Mouse (Mus musculus) common myeloid progenitor, adult 5-6 weeks (primary cell): Measurements from ENCODE around the gene Hoxd10. TPM values are rescaled to one million over a fixed set of nuclear protein-coding genes. Genes with fewer than 3 reads are reported as not detected.

Experiments used
- ATAC-seq: replicated peaks from 2 replicates; pipeline ENCODE4 v1.8.0; 2016; ENCODE audit warnings: low read depth, mild to moderate bottlenecking, moderate TSS enrichment, inconsistent platforms; ENCODE audit not compliant: poor library complexity, severe bottlenecking
- total RNA-seq: library from RNA; stranded (forward); fragments of 200-1000, 187-1606 nt; gene quantifications from 2 replicates; pipeline ENCODE4 v1.2.3, GENCODE M21; 2017

Hoxd10 gene
- total RNA-seq, 1 experiment from 2014 or later: not detected

DNA sequence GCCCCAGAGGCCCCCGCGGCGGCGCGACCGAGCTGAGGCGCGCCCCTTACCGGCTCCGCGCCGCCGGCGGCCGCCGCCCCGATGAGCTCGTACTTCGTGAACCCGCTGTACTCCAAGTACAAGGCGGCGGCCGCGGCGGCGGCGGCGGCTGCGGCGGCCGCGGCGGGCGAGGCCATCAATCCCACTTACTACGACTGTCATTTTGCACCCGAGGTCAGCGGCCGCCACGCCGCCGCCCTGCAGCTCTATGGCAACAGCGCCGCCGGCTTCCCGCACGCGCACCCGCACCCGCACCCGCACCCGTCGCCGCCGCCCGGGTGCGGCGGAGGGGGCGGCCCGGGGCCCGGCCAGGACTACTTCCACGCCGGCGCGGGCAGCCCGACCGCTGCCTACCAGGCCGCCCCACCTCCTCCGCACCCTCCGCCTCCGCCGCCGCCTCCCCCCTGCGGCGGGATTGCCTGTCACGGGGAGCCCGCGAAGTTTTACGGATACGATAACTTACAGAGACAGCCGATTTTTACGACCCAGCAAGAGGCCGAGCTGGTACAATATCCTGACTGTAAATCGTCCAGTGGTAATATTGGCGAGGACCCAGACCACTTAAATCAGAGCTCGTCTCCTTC lies 13.9 kb downstream of the Hoxd10 start:
- ATAC-seq: no peak

DNA sequence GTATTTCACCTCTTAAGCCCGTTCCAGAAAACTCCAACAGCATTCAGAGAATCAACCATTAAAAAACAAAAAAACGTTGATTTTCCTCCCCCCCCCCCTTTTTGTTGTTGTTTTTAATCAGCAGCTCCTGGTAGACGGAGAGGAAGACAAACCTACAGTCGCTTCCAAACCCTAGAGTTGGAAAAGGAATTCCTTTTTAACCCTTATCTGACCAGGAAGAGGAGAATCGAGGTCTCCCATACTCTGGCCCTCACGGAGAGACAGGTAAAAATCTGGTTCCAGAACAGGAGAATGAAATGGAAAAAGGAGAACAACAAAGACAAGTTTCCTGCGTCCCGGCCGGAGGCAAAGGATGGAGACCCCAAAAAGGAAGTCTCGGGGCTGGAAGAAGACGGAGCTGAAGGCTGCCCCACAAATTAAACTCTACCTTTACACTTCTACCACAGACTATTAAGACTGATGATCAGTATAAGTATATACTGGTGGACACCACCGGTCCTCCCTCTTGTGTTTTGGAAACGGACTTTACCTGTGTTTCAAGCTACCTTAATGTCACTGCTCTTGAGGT lies 14.8 kb downstream of the Hoxd10 start:
- ATAC-seq: no peak

DNA sequence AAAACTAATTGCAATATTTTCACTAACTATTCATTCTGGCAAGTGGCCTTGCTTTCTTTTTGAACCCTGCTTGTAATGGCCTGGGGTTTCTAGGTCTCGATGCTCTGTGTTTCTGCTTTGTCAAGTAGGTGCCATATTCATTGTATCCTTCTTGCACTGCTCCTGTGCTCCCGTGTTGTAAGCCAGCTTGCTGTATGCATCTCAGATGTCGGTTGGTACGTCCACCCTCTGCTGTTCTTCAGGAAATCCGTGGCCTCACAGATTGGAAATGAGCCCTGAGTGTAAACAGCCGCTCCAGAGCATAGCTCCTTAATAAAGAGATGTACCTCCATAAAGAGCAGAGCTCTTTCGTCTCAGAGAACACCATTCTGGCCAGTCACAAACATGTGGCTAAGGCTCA lies 15.9 kb downstream of the Hoxd10 start:
- no peak for ATAC-seq

DNA sequence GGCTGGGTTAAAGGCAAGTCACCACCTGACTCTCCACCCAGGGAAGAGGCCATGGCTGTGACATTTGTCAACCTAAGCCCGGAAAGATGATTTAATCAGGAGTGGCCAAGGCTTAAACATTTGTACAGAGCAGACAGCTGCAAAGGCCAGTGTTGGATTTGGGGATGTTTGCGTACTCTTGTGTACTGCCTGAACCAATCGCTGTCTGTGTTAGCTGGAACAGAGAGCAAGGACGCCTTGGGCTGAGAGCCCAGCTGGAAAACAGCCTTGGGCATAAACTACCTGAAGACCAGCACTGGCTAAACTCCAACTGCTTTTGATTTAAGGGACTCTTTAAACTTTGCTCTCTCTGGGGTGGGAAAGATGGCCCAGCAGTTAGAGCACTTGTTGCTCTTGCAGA lies 17.0 kb downstream of the Hoxd10 start:
- ATAC-seq: no peak

DNA sequence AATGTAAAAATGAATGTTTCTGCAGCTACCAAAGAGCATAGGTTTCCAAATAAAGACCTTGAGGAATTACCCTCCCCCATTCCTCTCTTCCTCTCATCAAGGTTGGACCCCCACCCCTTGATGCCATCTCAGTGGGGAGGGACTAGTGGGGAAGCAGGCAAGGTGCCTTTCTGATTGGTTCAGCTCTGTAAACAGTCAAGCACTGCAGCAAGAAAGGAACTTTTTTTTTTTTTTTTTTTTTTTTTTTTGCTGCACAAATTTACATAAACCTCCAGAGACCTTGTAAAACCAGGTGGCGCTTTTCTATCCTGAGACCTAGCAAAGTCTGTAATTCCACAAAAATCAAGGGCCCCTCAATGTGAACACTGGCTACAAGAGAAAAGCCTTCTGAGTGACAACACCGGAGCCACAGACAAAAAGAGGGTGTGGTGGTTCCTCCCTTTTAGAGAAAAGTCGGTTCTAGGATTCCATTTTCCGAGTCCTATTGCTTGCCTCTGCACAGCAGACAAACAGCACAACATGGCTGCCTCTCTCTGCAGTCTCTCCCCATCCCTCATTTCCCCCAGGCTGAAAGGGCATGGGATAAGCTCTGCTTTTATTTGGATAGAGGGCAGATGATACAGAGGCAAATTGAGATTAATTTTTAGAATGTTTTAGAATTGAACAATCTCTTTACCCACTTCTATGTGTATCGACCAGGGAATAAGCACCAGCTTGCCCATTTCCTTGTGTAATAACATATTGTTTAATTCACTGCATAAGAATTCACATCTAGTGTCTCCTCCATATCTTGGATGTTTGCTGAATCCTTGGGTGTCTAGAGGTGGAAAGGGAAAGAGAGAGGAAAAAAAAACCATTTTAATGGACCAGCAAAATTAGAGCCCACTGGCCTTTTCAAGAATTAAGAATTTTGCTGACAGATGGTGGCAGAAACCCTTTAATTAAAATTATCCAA lies 18.0 kb downstream of the Hoxd10 start:
- ATAC-seq: no peak

DNA sequence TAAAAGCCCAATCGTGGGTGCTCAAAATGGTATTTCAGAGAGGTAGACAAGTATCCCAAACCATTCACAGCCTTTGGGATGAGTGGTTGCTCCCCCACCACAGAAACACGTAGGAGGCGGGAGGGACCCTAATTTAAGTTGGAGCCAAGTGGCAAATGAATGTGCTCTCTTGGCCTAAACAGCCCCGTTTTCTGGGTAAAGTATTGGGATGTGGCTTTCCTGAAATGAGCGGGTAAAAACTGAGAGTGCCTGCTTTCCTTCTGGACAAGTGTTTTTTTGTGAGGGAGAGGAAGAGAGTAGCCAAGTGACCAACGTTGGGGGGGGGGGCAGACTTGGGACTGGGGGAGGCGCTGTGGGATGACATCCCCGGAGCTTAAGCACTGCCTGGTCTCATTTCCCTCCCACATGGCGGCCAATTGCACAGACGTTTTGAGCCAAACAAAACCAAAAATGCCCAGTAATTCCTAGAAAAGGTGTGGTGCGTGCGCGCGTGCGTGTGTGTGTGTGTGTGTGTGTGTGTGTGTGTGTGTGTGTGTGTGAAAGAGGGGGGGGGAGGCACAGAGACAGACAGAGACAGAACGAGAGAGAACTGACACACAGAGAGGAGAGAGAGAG lies 19.3 kb downstream of the Hoxd10 start:
- ATAC-seq: no peak

DNA sequence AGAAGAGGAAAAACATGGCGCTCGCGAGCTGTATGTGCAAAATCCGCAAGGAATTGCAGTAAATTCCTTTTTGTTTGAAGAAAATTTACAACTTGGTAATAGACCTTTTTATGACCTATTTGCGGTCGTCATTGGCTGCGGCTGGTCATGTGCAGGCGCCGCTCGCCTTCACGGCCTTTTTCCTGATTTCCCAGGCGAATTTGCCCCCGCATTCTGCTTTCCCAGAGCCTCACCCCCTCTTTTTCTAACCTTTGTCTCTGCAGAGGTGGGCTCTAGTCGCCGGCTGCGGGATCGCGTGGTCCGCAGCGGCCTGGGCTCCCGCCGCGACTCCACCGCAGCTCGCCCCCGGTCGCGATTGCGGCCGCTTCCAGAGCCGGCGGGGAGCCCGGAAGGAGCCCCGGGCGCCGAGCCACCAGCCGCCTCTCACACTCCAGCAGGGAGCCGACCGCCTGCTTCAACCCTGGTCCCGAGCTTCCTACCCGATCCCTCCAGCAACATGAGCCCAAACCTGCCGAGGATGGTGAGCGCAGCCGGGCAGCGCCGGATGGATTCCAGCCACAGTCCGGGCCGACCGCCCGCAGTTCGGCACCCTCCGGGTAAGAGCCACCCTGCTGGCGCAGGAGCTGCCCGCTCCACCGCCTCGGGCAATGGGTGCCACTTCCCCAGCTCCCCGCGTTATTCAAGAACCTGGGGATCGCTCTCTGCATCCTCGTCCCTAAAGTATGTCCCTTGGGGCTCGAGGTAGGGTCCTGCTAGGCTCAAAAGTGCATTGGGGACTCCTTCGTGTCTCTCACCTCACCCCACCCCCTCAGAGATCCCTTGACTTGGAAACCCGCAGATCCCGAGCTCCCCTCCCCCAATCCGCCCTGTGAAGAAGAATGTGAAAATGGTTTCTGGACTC lies 20.2 kb downstream of the Hoxd10 start, which contains the start of the genes Hoxd3 and Hoxd4:
Gene Hoxd3, plus strand, starts transcription at position 207 of the 901 bp plus-strand sequence.
Gene Hoxd4, plus strand, starts transcription at position 209 of the 901 bp plus-strand sequence.
- ATAC-seq: no peak

DNA sequence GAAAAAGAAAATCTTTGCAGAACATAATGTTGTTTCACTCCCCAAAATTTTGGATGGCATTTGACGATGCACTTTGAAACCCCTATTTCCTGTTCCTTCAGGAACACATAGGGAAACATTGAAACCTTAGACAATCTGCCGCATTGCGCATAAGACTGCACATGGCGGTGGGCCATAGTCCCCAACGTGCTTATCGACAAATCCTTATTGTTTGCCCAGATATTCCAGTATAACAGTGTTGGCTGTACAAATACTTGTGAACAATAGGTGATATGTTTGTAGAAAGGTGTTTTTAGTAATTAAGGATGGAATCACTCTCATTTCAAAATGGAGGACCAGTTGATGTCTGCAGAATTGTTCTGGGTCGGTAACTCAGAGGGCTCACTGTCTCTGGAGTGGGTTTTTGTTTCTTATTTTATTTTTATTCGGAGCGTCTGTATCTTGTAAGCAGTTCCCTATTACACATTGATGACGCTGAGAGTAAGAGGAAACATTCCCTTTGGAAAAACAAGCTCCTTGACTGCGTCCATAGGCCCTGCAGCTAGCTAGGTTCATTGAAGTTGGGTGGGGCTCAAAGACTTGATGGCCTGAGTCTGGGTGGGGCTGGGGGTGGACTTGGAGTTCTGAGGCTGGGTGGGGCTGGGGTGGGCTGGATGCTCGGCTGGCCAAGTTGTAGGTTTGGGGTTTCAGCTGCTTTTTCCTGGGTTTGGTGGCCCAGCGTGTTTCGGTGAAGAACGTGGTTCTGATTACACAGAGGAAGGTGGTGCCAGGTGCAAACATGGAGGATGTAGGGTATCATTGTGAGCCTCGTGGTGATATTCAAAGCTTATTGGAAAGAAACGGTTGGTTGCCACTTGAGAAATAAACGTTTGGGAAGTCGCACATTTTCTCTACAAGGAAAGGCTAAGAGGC lies 21.8 kb downstream of the Hoxd10 start:
- ATAC-seq: no peak

DNA sequence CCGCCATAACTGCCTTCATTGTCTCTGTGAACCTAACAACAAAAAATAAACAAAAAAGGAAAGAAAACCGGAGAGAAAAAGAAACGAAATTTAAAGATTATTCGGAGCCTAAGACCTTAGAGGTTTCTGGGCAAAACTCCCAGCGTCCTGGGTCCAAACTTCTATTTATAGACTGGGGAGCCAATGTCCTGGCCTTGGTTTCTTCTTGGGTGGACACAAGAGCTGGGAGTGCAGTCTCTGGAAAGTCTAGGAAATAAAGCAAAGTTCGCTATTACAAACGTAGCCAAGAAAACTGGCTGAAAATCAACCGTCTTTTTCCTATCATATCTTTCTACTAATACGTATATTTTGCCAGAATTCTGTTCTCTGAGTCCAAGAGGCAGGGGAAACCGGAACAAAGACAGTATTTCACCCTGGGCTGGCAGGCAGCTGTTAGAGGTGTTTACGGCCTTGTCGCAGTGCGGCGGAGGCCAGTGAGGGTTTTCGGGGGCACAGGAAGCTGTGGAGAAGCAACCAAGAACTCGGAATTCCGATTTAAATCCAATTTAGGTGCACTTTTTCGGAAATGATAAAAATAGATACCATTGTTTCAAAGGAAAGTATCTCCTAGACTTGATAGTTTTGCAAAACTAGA lies 22.5 kb downstream of the Hoxd10 start:
- ATAC-seq: no peak

DNA sequence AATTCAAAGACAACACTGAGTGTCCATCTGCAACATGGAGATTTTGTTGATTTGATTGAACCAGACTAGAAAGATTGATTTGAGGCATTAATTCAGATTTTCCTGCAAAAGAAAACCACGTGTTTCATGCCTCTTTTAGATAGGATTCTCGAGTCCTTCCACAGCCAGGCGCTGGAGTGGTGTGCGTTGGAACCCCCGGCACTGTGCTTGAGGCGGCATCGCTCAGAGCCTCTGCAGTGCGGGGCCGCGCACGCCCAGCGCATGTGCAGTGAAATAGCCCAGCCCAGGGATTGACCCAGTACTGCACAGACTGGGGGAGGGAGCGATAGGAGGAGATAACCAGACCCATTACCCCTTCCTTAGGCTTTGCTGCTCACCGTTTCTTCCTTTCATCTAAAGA lies 23.2 kb downstream of the Hoxd10 start:
- no peak for ATAC-seq

DNA sequence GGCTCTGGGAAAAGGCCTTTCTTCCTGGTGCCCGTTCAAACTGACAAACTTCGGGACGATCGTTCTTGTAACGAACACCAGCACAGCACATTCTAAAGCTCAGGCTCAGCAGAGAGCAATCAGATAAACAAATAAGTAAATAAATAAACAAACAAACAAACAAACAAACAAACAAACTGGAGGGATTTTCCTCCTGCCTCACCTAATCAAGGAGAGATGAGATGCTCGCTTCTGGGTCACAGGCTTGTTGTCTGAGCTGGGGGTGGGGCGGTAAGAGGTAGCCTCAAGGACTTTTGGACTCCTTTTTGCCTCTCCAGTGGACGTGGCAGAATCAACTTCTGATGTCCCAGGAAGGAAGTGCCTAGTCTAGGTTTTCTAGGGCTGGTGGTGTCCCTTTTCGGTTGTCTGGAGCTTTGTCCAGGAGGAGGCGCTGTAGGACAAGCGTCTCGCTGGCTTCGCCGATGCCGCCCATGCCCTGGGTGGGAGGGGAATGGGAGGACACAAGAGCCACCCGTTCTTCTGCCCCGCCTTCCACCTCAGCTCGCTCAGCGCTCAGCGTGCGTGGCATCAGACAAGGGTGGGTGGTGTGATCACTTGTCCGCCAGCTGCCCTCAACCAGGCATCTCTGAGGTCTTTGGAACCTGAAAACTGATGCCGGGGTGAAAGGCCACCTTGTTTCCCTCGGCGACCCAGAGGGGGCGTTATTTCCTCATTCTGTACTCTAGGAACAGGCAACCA lies 23.9 kb downstream of the Hoxd10 start:
- peak; percentile 95 for ATAC-seq

DNA sequence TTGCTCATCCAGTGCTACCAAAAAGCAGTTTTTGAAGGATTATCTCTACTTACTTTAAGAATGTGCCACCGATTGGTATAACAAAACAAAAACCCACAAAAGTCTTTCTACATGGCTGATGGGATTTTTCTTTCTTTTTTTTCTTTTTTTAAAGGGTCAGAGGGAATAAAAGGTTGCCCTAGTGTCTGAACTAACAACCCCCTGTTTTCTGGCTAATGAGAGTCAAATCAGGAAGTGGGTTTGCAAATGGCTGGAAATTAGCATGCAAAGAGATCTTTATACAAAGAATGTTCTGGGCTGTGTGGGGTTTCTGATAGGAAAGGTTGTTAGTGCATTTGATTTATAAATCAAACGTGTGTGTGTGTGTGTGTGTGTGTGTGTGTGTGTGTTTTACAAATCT lies 28.7 kb downstream of the Hoxd10 start:
- no peak for ATAC-seq

DNA sequence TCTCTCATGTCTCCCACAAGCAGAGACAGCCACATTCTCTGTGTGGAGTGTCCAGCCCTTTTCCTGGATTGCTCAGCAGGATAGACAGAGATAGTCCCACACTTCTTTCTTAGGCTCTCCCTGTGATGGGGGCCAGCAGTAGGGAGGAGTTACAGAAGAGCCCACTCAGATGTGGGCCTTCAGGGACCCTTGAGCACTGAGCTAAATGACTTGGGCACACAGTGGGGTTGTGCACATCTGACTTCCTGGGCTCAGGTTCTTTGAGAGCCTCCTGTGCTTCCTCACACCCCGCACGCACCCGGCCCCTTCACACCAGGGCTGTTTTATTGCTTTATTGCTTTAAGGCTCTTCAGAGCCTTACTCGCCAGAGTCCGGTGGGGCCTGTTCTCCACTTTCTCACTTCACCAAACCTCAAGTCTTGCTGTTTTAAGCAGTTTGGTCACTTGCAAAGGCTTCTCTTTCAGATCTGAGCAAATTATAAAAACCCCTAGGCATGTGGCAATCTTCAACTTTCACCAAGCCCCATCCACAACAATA lies 29.3 kb downstream of the Hoxd10 start:
- no peak for ATAC-seq

DNA sequence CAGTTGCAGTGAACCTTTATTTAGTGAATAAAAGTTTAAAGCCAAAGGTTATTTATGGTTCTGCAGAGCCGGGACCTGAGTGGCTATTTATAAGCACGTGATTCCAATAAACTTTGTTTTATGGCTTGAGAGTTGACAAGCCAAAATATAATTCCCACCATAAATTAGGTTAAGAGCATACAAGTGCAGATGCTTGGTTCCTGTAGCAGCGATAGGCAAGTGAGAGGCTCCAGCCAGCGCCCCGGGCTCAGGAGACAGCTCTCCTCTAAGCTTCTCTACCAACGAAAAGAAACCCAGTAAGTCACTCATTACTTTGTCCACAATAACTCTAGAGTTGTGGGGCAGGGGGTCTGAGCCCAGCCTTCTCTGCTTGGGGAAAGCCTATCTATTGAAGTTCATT lies 30.2 kb downstream of the Hoxd10 start:
- no peak for ATAC-seq

DNA sequence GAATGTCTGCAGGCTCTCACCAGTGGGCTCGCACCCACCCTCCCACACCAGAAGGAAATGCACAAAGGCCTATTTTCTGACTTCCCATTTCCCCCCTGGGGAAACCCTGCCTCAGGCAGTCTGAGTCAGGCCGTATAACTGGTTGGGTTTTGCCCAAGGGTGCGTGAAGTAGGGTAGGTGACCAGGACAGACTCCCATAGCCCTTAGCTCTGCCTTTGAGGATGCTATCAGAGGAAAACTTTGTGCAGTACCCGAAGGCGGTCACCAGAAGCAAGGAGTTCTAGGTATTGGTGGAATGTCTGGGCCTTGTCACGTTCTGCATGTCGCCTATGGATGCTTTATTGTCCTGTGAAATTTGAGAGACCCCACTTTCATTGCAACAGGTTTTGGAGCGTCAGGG lies 31.2 kb downstream of the Hoxd10 start:
- no peak for ATAC-seq

DNA sequence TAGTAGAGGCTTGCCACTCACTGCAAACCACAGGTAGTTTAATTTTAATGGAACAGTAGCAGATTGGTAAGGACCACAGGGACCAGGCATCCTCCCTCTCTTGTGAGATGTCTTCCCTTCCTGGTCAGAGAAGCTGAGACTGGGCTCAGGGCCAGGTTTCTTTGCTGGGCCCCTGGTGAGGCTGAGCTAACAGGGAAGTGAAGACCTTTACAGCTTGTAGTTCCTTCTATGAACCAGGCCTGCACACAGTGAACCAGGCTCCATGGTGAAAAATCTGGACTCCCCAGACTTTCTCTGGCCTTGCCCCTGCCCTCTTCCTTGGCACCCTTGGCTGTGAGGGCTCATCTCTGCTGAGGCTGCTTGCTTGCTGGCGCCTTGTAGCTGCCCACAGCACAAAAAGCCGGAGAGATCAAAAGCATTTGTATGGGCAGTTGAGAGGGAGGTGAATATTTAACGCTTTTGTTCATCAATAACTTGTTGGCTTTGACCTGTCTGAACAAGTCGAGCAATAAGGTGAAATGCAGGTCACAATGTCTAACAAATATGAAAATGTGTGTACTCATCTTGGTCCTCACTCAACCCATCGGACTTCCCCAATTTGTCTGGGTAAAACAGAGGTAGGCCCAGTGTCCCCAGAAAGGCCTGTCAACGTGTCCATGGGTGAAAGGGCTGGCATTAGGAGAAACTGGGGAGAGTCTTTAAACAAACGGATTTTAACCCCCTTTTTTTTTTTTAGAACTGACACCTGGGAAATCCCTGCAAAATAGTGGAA lies 32.7 kb downstream of the Hoxd10 start:
- ATAC-seq: no peak
